Mouse (Mus musculus): ENCODE results near the gene Ppp1r3d. TPM values are rescaled to one million over a fixed set of nuclear protein-coding genes. Genes with fewer than 3 reads are reported as not detected.

The Ppp1r3d gene
- polyA plus RNA-seq, 1 experiment from 2014 or later, result 4.8 TPM

GRCm38 (mm10) chr2:178413081-178413480, 1.2 kb downstream of the Ppp1r3d start:
- peaks cover 3% of the 10 kb centered on the region; the same call in 1 of the 2 replicates for H3K36me3 ChIP-seq
- no peaks in the 10 kb centered on the region for H3K9me3 ChIP-seq
- peaks cover 24% of the 10 kb centered on the region for H3K27me3 ChIP-seq
- H3K4me2 ChIP-seq, result peak overlapping the region; percentile 98
- H3K27ac ChIP-seq (replicated peaks), result no peak overlapping the region
- 69% methylated on average over 13 of the region's 13 CpGs for WGBS
- H3K9ac ChIP-seq, result peak overlapping the region; percentile 67
- H3K4me3 ChIP-seq, result peak overlapping the region; percentile 49
- H3K4me1 ChIP-seq (replicated peaks), result peaks cover 33% of the 10 kb centered on the region
- ATAC-seq (ENCODE audit: low read depth), result no peak

GRCm38 (mm10) chr2:178412598-178412997, 1.7 kb downstream of the Ppp1r3d start:
- Histone ChIP-seq H3K9ac (no peak overlapping the region), H3K27ac (replicated peaks) (no peak overlapping the region), H3K27me3 (peaks cover 24% of the 10 kb centered on the region), H3K4me2 (peak overlapping the region; percentile 98), H3K36me3 (no peaks in the 10 kb centered on the region), H3K9me3 (no peaks in the 10 kb centered on the region), H3K4me1 (replicated peaks) (peaks cover 33% of the 10 kb centered on the region), H3K4me3 (no peak overlapping the region)
- ATAC-seq (ENCODE audit: low read depth), result no peak
- 60% methylated on average over 6 of the region's 6 CpGs for WGBS

GRCm38 (mm10) chr2:178410286-178410685, 4.0 kb downstream of the Ppp1r3d start:
- 81% methylated on average over 6 of the region's 6 CpGs for WGBS
- H3K4me3 ChIP-seq, result no peak overlapping the region
- no peak overlapping the region for H3K27ac ChIP-seq (replicated peaks)
- H3K27me3 ChIP-seq, result peaks cover 24% of the 10 kb centered on the region
- H3K4me2 ChIP-seq, result no peak overlapping the region
- peaks cover 24% of the 10 kb centered on the region for H3K4me1 ChIP-seq (replicated peaks)
- H3K9ac ChIP-seq, result no peak overlapping the region
- H3K36me3 ChIP-seq, result no peaks in the 10 kb centered on the region
- H3K9me3 ChIP-seq, result no peaks in the 10 kb centered on the region
- ATAC-seq (ENCODE audit: low read depth), result no peak

- Histone ChIP-seq H3K4me2 (no peak overlapping the region), H3K9ac (no peak overlapping the region), H3K4me3 (no peak overlapping the region), H3K36me3 (no peaks in the 10 kb centered on the region), H3K27me3 (peaks cover 24% of the 10 kb centered on the region), H3K4me1 (replicated peaks) (peaks cover 16% of the 10 kb centered on the region), H3K9me3 (no peaks in the 10 kb centered on the region), H3K27ac (replicated peaks) (no peak overlapping the region)
- WGBS, result 76% methylated on average over 1 of the region's 1 CpGs
- no peak for ATAC-seq (ENCODE audit: low read depth)
These were observed 5.2 kb downstream of the Ppp1r3d start for GRCm38 (mm10) chr2:178409024-178409423.

GRCm38 (mm10) chr2:178407053-178407815, 7.0 kb downstream of the Ppp1r3d start, which contains the start of gene Sycp2:
Sycp2 (minus strand) TSS chr2:178407685.
- Histone ChIP-seq H3K9ac (no peak within 1 kb of the TSS), H3K27ac (replicated peaks) (no peak within 1 kb of the TSS), H3K4me1 (replicated peaks) (no peaks in the 10 kb centered on the region), H3K27me3 (peaks cover 7% of the 10 kb centered on the region; the same call in 1 of the 2 replicates), H3K4me3 (no peak within 1 kb of the TSS), H3K9me3 (no peaks in the 10 kb centered on the region), H3K36me3 (no peaks in the 10 kb centered on the region), H3K4me2 (no peak within 1 kb of the TSS)
- 86% methylated on average over 52 of the region's 52 CpGs for WGBS
- no peak for ATAC-seq (ENCODE audit: low read depth)

Other genes with a start within 250 kb of the Ppp1r3d start
- gene Sycp2, start 6.8 kb downstream of the Ppp1r3d start, polyA plus RNA-seq (2015; fragmentation: Nextera tagmentation; extraction: Ambion mirVana), result 0.17 and 0.34 TPM in 2 replicates
- 10.0 and 11.0 TPM in 2 replicates for gene Fam217b, start 52 bp upstream of the Ppp1r3d start, polyA plus RNA-seq (2015; fragmentation: Nextera tagmentation; extraction: Ambion mirVana)
- gene Cdh26, start 16.1 kb upstream of the Ppp1r3d start, polyA plus RNA-seq (2015; fragmentation: Nextera tagmentation; extraction: Ambion mirVana), result not detected in 2 replicates